Mouse (Mus musculus): ENCODE data around the gene Chn1. TPM values are rescaled to one million over a fixed set of nuclear protein-coding genes. Genes with fewer than 3 reads are reported as not detected.

Chn1 gene
- polyA plus RNA-seq, 1 experiment from 2014 or later, result 38.7 TPM

GRCm38 (mm10) chr2:73779016-73779595 is 4.0 kb upstream of the Chn1 start:
- Histone ChIP-seq H3K9me3 (replicated peaks) (no peaks in the 10 kb centered on the region), H3K27ac (no peak overlapping the region), H3K4me3 (no peak overlapping the region), H3K36me3 (no peaks in the 10 kb centered on the region), H3K4me1 (peaks cover 25% of the 10 kb centered on the region), H3K27me3 (ENCODE audit: low read depth, poor library complexity, severe bottlenecking) (no peaks in the 10 kb centered on the region)
- no peak for DNase-seq (ENCODE audit: low spot score)
- WGBS, result 80% methylated on average over 4 of the region's 4 CpGs

- H3K27me3 ChIP-seq (ENCODE audit: low read depth, poor library complexity, severe bottlenecking), result no peaks in the 10 kb centered on the region
- H3K4me3 ChIP-seq, result no peak overlapping the region
- 19% methylated on average over 4 of the region's 4 CpGs for WGBS
- no peak for DNase-seq (ENCODE audit: low spot score)
- H3K9me3 ChIP-seq (replicated peaks), result no peaks in the 10 kb centered on the region
- H3K36me3 ChIP-seq, result no peaks in the 10 kb centered on the region
- peaks cover 41% of the 10 kb centered on the region for H3K4me1 ChIP-seq
- peak overlapping the region; percentile 51 for H3K27ac ChIP-seq
Measured at GRCm38 (mm10) chr2:73776936-73777335, 1.8 kb upstream of the Chn1 start.

- no peaks in the 10 kb centered on the region for H3K9me3 ChIP-seq (replicated peaks)
- no peaks in the 10 kb centered on the region for H3K27me3 ChIP-seq (ENCODE audit: low read depth, poor library complexity, severe bottlenecking)
- H3K4me1 ChIP-seq, result peaks cover 39% of the 10 kb centered on the region
- WGBS, result under 1% methylated on average over 22 of the region's 22 CpGs
- peak overlapping the region; percentile 99 for H3K27ac ChIP-seq
- peak overlapping the region; percentile 90 for H3K4me3 ChIP-seq
- no peak for DNase-seq (ENCODE audit: low spot score)
- no peaks in the 10 kb centered on the region for H3K36me3 ChIP-seq
Measured at GRCm38 (mm10) chr2:73775683-73776310, 651 bp upstream of the Chn1 start.

- no peaks in the 10 kb centered on the region for H3K27me3 ChIP-seq (ENCODE audit: low read depth, poor library complexity, severe bottlenecking)
- no peaks in the 10 kb centered on the region for H3K9me3 ChIP-seq (replicated peaks)
- no peak overlapping the region for H3K4me3 ChIP-seq
- no peaks in the 10 kb centered on the region for H3K36me3 ChIP-seq
- 43% methylated on average over 1 of the region's 1 CpGs for WGBS
- no peak overlapping the region for H3K27ac ChIP-seq
- DNase-seq (ENCODE audit: low spot score), result no peak
- peaks cover 49% of the 10 kb centered on the region for H3K4me1 ChIP-seq
Measured at GRCm38 (mm10) chr2:73772945-73773344, 2.2 kb downstream of the Chn1 start.

GRCm38 (mm10) chr2:73768669-73769068 is 6.5 kb downstream of the Chn1 start:
- Histone ChIP-seq H3K27me3 (ENCODE audit: low read depth, poor library complexity, severe bottlenecking) (no peaks in the 10 kb centered on the region), H3K4me1 (peaks cover 39% of the 10 kb centered on the region), H3K27ac (no peak overlapping the region), H3K36me3 (no peaks in the 10 kb centered on the region), H3K4me3 (no peak overlapping the region), H3K9me3 (replicated peaks) (no peaks in the 10 kb centered on the region)
- no peak for DNase-seq (ENCODE audit: low spot score)
- WGBS, result 62% methylated on average over 4 of the region's 4 CpGs

GRCm38 (mm10) chr2:73763541-73763940 is 11.6 kb downstream of the Chn1 start:
- H3K36me3 ChIP-seq, result peaks cover 13% of the 10 kb centered on the region; the same call in 1 of the 2 replicates
- no peaks in the 10 kb centered on the region for H3K27me3 ChIP-seq (ENCODE audit: low read depth, poor library complexity, severe bottlenecking)
- no peaks in the 10 kb centered on the region for H3K9me3 ChIP-seq (replicated peaks)
- WGBS, result 80% methylated on average over 3 of the region's 3 CpGs
- peaks cover 19% of the 10 kb centered on the region for H3K4me1 ChIP-seq
- DNase-seq (ENCODE audit: low spot score), result no peak
- H3K4me3 ChIP-seq, result no peak overlapping the region
- H3K27ac ChIP-seq, result no peak overlapping the region

- DNase-seq (ENCODE audit: low spot score), result no peak
- Histone ChIP-seq H3K4me3 (no peak overlapping the region), H3K27me3 (ENCODE audit: low read depth, poor library complexity, severe bottlenecking) (no peaks in the 10 kb centered on the region)
Measured at GRCm38 (mm10) chr2:73759899-73760298, 15.2 kb downstream of the Chn1 start.

GRCm38 (mm10) chr2:73759027-73759426 is 16.1 kb downstream of the Chn1 start:
- Histone ChIP-seq H3K36me3 (peaks cover 34% of the 10 kb centered on the region), H3K4me3 (no peak overlapping the region), H3K27ac (no peak overlapping the region), H3K4me1 (peaks cover 8% of the 10 kb centered on the region; the same call in 1 of the 2 replicates), H3K27me3 (ENCODE audit: low read depth, poor library complexity, severe bottlenecking) (no peaks in the 10 kb centered on the region), H3K9me3 (replicated peaks) (no peaks in the 10 kb centered on the region; the same call in 1 of the 2 replicates)
- DNase-seq (ENCODE audit: low spot score), result no peak
- 86% methylated on average over 5 of the region's 5 CpGs for WGBS

More at GRCm38 (mm10) chr2:73759899-73760298, 15.2 kb downstream of the Chn1 start:
- H3K9me3 ChIP-seq (replicated peaks), result no peaks in the 10 kb centered on the region; the same call in 1 of the 2 replicates
- WGBS, result 77% methylated on average over 7 of the region's 7 CpGs
- H3K27ac ChIP-seq, result no peak overlapping the region
- peaks cover 32% of the 10 kb centered on the region for H3K36me3 ChIP-seq
- peaks cover 16% of the 10 kb centered on the region for H3K4me1 ChIP-seq

- Histone ChIP-seq H3K4me3 (no peak overlapping the region), H3K27me3 (ENCODE audit: low read depth, poor library complexity, severe bottlenecking) (no peaks in the 10 kb centered on the region), H3K4me1 (peaks cover 2% of the 10 kb centered on the region; the same call in 1 of the 2 replicates), H3K36me3 (peaks cover 5% of the 10 kb centered on the region), H3K27ac (no peak overlapping the region), H3K9me3 (replicated peaks) (no peaks in the 10 kb centered on the region)
- WGBS, result 92% methylated on average over 1 of the region's 1 CpGs
- no peak for DNase-seq (ENCODE audit: low spot score)
Measured at GRCm38 (mm10) chr2:73747297-73747696, 27.8 kb downstream of the Chn1 start.

GRCm38 (mm10) chr2:73746375-73746770 is 28.8 kb downstream of the Chn1 start:
- no peak for DNase-seq (ENCODE audit: low spot score)
- Histone ChIP-seq H3K9me3 (replicated peaks) (no peaks in the 10 kb centered on the region), H3K27ac (no peak overlapping the region), H3K27me3 (ENCODE audit: low read depth, poor library complexity, severe bottlenecking) (no peaks in the 10 kb centered on the region), H3K36me3 (peaks cover 5% of the 10 kb centered on the region), H3K4me1 (peaks cover 2% of the 10 kb centered on the region; the same call in 1 of the 2 replicates), H3K4me3 (no peak overlapping the region)
- WGBS, result 90% methylated on average over 1 of the region's 1 CpGs

GRCm38 (mm10) chr2:73745647-73746374 is 29.3 kb downstream of the Chn1 start:
- Histone ChIP-seq H3K4me3 (no peak overlapping the region), H3K4me1 (peaks cover 2% of the 10 kb centered on the region; the same call in 1 of the 2 replicates), H3K27ac (no peak overlapping the region), H3K27me3 (ENCODE audit: low read depth, poor library complexity, severe bottlenecking) (no peaks in the 10 kb centered on the region), H3K36me3 (peaks cover 5% of the 10 kb centered on the region), H3K9me3 (replicated peaks) (no peaks in the 10 kb centered on the region)
- WGBS, result 69% methylated on average over 3 of the region's 3 CpGs
- DNase-seq (ENCODE audit: low spot score), result no peak

- no peaks in the 10 kb centered on the region for H3K27me3 ChIP-seq (ENCODE audit: low read depth, poor library complexity, severe bottlenecking)
- 94% methylated on average over 3 of the region's 3 CpGs for WGBS
- no peaks in the 10 kb centered on the region for H3K36me3 ChIP-seq
- no peaks in the 10 kb centered on the region for H3K9me3 ChIP-seq (replicated peaks)
- DNase-seq (ENCODE audit: low spot score), result no peak
- H3K27ac ChIP-seq, result no peak overlapping the region
- peaks cover 2% of the 10 kb centered on the region; the same call in 1 of the 2 replicates for H3K4me1 ChIP-seq
- H3K4me3 ChIP-seq, result no peak overlapping the region
Measured at GRCm38 (mm10) chr2:73741286-73741685, 33.9 kb downstream of the Chn1 start.

GRCm38 (mm10) chr2:73727868-73728267 is 47.3 kb downstream of the Chn1 start:
- Histone ChIP-seq H3K4me1 (peaks cover 24% of the 10 kb centered on the region), H3K4me3 (no peak overlapping the region), H3K27ac (no peak overlapping the region), H3K27me3 (ENCODE audit: low read depth, poor library complexity, severe bottlenecking) (no peaks in the 10 kb centered on the region), H3K9me3 (replicated peaks) (no peaks in the 10 kb centered on the region), H3K36me3 (peaks cover 4% of the 10 kb centered on the region; the same call in 1 of the 2 replicates)
- 76% methylated on average over 2 of the region's 2 CpGs for WGBS
- DNase-seq (ENCODE audit: low spot score), result no peak

All from limb, embryonic 10.5 days (tissue).